Mouse (Mus musculus) layer of hippocampus, adult 18-20 months (tissue): ENCODE measurements at regions not wholly inside any gene's neighbourhood (a gene's known extent, or its start where the extent isn't known, plus 50 kb on each side); places are given as distances from the start of the nearest gene placed in this dataset.

Source experiments
- DNase-seq, 2 experiments: peaks; one replicate each; pipeline ENCODE4 v3.0.0; 2022; ENCODE audit warnings: low spot score in 2 of 2

DNA sequence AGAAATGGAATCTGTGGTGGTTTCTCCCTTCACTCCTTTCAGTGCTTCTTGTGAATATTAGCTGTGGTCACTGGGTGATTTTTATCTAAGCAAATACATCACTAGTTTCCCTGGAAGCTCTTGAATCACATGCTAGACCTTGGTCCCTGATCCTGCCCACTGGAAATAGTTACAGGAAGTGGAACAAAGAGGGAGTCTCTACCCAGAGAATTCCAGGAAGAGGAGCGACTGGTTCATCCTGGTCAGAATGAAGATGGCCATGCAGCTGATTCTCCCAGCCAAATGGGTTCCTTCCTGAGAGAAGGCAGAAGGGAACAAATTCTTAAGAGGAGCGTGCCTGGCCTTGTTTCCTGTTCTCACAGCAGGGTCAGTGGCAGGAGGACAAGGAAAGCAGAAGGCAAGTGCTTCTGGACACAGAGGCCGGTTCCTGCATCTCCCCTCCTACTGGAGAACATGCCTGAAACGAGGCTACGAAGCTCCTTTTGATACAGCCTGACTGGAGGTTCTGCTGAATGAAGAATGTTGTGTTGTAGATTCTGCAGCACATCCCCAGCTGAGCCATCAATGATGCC lies 264.8 kb upstream of the Sdk2 start:
- no peak for DNase-seq

DNA sequence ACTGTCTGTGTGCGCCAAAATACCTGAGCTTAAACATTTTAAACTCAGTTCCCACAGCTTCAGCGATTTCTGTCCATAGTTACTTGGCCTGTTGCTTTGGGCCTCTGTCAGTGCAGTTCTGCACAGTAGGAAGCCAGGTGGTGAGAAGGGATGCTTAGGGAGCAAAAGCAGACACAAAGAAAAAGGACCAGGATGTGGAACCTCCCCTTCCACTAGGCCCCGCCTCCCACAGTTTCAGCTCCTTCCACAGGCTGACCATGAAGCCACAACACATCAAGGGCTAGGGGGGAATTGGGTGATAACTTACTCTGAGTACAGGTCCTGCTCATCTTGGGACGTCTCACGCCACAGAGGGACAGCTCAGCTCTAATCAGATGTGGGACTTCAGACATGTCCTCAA lies 263.5 kb upstream of the Sdk2 start:
- no peak for DNase-seq

DNA sequence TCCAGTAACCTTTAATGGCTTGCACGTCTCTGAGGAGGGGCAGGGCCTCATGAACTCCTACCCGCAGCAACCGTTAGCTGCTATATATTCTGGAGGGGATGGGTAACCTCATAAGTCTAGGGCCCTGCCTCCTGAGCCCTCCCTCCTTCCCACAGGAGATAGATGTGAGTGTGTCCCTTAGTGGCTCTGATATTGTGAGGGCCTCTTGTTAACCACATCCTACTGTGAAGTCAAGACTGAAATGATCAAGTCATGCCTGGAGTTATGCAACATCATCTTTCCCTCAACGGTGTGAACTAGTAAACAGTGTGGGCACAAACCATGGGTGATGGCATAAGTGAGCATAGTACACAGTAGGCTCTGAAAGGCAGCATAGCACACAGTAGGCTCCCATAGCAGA lies 255.8 kb upstream of the Sdk2 start:
- DNase-seq, result no peak

DNA sequence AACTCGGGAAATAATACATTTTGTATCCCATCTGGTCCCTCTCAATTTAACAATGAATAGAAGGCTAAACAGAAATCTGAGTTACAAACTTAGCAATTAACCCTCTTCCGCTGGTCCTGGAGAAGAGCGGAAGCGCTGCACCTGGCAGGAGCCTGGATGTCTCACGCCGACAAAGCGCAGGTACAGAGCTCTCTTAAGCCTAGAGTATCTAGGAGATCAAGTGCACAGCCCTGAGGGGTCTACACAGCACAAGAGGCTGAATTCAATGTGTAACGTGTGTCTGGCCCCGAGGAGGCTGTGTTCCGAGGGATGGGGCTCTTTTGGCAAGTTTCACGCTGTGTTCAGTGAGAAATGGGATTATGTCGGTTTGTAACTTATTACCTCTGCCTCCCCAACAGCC lies 255.1 kb upstream of the Sdk2 start:
- no peak for DNase-seq

DNA sequence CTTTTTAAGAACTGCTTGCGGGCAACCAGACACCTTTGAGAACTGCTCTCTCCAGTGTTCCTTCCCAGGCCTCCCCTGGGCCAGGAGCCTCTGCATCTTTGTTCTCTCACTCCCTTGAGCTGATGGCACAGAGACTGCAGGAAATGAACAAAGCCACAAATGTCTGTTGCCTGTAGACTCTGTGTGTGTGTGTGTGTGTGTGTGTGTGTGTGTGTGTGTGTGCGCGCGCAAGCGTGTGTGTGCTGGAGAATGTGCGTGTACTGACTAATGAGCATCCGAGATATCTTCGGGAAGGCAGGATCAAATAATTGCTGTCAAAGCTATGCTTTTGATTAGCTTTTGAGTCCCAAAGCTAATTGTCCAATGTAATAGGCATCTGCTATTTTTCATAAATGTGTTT lies 254.7 kb upstream of the Sdk2 start:
- DNase-seq, result peak in 1 of 2 experiments; percentile 30

DNA sequence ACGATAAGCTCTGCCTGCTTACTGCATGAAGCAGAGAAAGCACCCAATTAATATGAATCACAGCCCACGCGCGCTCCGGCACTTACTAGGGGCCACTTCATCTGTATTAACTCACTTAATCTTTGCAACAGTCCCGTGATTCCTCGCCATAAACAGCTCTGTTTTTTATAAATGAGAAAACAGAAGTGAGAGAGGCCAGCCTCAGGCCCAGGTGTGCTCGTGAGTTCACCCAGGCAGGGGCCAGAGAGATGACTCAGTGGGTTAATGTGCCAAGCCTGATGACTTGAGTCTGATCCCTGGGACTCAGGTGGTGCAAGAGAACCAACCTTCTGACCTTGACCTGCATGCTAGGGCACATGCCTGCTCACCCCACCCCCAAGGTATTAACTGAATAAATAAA lies 248.4 kb upstream of the Sdk2 start:
- no peak for DNase-seq

DNA sequence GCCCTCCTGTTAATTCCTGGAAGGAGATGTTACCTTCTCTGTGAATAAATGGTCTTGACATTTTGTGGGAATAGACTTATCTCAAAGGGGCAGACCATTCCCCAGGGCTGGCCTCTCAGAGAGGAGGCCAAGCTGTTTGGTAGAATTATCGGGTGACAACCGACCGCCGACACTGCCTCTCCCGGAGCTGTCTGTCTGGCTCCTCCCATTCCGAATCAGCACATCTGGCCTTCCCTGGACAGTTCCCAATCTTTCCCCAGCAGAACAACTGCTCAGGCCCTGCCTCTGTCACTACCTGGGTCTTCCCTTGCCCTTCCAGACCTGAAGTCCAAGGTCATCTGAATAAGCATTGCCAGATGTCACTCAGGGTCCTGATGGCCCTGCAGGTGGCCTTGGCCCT lies 246.8 kb upstream of the Sdk2 start:
- no peak for DNase-seq

DNA sequence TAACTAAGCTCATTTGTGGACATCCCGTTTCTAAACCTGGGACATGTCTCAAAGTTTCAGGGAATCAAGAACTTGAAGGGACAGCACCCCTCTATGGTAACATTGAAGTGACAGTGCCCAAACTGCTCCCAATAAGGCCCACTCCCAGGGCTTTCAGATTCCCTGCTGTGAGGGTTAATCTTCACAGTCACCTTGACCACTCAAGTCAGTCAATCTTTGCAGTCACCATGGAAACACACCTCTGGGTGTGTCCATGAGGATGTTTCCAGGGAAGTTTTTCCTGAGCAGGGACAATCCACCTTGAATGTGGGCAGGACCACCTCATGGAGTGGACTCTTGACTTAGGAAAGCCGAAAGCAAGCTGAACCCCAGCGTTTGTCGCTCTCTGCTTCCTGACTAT lies 244.8 kb upstream of the Sdk2 start:
- DNase-seq, result no peak

DNA sequence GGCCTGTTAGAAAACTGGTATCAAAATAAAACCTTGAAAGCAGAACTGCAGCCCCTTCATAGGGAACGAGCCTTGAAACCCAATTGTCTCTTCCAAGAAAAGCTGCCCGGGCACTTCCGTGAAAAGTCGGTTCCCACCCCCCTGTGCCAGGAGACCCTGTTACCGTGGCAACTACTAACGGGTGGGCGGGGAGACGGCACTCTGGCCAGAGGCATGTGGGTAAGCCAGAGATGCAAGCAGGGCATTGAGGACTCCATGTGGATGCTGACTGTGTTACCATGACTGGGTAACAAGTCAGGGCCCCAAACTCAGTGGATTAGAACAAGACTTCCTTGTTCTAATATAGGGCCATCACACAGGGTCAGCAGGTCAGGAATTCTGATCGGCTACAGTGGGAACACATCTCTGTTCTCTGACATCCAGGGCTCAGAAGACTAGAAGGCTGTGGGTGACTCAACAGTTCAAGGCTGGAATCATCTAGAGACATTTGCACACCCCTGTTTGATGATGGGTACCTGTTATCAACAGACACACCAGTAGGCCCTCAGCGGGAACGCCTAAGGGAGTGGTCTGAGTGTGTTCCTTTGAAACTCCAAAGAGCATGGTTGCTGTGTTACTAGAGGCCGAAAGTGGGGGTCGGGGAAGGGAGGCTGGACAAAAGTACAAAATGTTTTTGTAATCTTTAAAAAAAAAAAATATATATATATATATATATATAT lies 236.9 kb upstream of the Sdk2 start:
- DNase-seq, result no peak

DNA sequence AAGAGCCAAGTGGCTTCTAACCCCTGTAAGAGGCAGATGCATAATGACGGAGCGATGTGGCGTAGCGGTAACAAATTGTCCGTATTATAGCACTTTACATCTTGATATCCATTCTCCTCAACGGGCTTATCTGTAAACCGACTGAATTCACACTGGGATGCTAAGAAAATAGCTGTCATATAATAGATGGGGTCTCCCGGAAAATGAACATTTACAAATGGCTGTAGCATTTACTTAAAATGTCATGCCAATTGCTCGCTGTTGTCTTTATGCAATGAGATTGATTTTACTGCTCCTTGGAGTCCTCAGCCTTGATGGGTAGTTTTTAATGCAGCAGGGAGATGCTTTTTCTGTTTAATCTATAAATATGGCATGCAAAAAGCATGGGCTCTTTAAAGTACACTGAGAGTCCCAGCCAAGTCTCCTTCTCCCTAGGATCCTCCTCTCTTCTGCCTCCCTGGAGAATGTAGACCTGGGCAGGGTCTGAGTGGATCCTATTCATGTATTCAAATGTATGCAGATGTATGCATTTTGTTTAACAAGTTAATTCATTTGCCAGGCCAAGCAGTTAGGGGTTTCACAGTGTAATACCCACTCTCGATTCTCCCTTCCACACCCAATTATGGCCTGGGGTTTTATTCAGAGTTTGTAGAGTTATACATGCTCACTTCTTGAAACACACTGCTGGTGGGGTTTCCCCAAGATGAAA lies 233.9 kb upstream of the Sdk2 start:
- no peak for DNase-seq

DNA sequence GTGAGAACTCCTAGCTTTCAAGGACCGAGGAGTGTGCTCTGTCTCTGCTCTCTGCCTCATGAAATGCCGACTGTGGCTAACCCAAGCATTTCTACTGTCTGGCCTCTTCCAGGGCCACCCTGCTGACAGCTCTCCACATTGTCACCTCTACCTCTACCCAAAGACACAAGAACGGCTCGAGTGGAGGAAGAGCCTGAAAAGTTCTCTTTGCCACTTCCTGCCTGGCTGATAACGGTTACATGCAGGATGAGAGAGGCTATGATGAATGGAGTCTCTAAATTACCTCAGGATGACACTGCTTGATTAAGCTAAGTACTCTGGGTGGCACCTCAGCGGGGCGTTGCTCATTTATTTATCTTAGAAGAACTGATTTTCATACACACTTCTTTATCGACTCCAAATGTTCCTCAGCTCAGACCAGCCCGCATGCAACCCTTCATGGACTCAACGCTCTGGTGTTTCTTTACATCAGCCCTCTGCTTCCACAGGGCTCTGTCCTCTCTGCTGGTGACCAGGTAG lies 230.0 kb upstream of the Sdk2 start:
- no peak for DNase-seq

DNA sequence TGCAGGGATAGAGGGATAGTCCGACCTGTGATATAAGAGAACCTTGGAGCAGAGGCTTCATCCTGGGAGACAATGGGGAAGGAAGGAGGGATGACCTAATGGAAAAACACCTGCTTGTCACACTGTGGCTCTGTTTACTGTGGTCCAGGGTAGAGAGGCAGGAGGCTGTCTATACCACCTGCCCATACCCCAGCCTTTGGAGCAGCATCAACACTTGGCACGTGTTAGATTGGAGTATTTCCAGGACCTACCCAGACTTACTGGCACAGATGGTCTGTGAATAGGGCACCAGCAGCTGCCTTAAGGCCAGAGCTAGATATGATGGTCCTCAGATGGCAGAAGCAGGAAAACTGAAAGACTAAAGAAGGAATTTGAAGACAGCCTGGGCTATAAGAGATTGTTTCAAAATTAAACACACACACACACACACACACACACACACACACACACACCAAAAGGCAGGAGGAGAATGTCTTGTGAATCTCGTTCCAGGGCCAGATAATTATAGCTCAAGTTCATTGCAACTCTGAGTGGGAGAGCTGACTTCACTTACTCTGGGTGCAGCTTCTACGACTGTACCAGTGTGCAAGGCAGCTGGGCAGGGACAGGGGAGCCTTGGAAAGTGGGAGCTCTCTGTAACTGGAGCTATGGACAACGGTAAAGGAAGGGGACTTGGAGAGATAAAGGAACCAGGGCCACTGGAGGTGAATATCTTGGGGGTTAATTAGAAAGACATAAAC lies 227.8 kb upstream of the Sdk2 start:
- no peak for DNase-seq

DNA sequence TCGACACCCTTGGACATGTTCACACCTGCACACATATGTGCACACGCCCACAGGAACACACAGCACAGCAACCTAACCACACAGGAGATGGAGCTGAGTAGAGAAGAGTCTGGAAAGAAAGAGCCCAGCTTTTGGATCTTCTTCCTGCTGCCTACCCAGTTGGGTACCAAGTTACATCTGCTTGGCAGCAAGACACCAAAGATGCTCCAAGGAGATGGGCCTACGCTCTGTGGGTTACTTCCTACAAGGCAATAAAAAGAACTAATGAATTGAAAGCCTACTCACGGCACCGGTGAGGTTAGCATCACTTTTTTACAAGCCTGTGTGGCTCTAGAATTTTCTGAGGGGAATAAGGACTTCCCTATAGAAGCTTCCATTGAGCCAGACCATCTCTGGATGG lies 224.4 kb upstream of the Sdk2 start:
- DNase-seq, result no peak

DNA sequence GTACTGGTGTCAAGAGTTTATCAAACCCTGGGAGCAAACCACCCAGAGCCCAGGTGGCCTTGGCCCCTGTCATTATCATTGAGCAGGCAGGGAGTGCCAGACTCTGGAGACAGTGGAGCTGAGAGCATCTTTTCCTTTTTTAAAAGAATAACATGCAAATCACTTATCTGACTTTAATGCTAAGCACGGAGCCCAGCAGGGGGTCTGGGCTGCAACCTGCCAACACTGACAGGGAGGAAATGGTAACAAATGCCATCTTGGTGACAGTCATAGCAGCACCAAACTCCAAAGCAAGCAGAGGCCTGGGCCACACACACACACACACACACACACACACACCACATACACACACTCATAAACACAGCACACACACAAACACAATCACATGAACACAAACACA lies 223.1 kb upstream of the Sdk2 start:
- DNase-seq, result no peak

DNA sequence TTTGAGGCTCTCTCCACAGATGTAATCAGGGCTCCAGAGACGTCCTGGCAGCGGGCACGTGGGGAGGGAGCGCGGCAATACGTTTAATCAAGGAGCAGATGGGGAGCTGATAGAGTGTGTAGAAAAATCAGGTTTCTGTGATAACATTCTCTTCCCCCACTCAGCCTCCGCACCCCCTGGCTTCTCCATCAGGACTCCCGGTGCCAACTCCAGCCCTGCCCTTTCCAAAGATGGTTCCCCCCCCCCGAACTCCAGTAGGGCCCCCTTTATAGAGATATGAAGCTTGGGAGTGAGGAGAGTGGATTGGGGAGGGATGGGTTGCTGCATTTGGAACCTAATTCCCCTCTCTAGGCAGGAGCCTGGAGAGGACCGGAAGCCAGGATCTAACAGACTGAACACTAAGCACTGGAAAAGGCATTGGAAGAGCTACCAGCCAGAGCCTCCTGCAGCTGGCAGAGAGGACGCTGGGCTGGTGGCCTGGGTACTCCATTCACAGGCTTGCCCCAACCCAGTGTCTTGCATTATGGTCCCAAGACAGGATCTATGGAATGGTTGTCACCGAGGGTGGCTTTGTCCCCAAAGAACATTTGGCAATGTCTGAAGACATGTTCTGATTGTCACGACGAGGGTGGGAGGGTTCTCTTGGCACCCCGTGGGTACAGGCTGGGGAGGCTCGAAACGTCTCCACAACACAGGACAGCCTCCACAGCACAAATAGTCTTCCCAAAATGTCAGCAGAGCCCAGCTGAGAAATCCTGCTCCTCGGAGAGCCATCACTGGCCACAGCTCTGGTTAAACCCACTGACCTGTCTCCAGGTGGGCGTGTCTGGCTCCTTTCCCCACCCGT lies 218.2 kb upstream of the Sdk2 start:
- peak; percentile 62 to 79 for DNase-seq

DNA sequence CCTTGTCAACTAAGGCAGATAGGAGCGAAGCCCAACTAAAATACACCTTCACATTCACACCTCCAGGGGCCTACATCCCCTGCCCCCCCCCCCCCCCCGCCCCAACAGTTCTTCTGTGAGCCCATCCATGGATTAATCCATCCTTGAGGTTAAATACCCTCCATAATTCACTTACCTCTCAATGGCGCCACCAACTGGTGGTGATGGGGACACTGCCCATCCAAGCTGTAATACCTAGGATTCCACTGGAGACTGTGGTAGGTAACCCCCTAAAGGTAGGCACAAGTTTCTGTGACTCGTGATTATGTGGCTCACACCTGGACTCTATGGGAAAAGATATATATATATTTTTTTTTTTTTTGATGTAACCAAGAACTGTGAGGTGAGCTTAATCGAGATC lies 216.4 kb upstream of the Sdk2 start:
- peak in 1 of 2 experiments; percentile 58 for DNase-seq

DNA sequence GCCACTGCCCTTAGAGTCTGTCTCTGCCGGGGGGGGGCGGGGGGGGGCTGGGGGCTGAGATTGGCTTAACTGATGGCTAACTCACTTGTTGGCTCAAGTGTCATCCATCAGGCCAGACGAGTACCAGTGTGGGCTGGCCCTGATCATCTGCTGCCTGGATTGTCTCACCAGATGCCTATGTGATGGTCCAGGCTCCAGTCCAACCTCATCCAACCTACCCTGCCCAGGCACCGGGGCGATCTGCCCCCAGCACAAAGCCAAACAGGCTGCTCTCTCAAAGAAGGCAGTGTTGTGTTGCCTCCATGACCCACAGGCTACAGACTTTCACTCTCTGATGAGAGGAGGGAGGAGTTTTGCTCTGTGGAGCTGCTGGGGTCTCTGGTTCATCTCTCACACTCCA lies 215.7 kb upstream of the Sdk2 start:
- no peak for DNase-seq

DNA sequence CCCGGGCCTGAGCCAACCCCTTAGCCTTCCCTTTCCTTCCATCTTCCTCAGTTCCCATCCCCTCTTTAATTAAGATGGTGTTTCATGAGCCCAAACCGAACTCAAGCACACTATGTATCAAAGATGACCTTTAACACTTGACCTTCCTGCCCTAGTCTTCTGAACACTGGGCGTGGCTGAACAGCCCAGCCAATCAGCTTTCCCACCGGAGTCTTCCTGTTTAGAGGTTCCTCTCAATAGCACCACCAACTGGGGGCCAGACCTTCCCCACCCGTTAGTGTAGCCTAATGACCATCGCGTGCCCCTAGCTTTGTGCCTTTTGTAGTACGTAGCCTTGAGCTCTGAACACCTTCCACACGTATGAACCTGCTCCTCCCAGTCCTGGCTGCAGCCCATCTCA lies 215.0 kb upstream of the Sdk2 start:
- no peak for DNase-seq

DNA sequence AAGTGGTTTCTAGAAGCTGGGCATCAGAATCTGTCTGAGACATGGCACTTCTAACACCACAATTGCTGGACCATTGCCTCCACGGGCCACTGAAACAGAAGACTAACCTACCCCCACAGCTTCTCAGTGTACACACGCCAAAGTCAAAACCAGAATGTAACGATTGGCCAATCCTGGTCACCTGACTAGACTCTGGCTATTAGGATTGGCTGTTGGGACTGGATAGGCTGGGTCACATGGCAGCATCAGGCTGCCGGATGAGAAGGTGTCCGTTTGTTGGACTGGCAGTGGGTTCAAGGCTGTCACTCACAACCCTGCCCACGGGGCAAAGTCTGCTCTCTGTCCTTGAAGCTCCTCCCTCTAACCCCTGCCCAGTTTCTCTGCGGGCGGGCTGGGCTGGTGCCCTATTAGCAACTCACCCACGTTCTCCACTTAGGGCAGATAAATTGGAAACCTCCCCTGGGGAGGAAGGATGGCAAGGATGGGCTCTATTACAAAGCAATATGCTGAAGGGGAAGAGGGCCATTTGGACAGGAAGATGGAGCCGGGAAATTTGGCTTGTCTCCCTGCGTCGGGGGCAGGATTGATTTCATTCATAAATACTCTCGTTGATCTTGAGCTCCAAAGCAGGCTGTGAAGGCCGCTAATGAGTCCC lies 214.3 kb upstream of the Sdk2 start:
- no peak for DNase-seq

DNA sequence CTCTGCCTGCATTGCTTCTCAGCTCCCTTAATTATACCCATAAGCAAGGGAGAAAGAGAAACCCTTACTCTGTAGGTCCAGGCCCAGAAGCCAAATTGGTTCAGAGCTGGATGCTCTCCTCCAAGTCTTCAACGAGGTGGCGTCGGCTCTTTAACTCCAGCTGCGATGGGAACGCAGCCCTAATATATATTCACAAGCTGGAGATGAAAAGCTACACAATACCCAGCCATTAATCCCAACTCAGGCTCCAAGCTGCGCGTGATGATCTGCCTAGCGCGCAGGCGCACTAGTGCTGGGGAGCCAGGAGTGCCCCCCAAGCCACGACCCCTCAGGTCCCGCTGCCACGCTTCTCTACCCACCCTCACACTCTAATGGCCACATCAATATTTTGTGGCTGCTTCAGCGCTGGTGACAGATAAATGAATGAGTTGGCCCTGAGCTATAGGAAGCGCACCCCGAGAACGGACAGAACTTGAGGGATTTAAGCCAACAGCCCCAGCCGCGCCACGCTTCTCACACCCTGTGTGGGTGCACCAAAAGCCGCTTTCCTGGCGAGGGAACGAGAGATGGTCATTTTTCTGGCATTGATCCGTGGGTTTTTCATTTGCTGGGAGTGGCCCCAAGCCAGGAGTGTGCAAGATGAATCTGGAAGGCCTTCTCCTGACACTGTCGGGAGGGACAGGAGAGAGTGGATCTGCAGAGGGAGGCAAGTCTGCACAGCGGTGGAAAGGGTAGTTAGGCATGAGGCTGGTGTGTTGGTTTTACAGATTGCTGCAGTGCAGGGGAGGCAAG lies 210.9 kb upstream of the Sdk2 start:
- DNase-seq, result no peak
